Mouse (Mus musculus): ENCODE measurements around the gene C1qc.

C1qc gene

DNA sequence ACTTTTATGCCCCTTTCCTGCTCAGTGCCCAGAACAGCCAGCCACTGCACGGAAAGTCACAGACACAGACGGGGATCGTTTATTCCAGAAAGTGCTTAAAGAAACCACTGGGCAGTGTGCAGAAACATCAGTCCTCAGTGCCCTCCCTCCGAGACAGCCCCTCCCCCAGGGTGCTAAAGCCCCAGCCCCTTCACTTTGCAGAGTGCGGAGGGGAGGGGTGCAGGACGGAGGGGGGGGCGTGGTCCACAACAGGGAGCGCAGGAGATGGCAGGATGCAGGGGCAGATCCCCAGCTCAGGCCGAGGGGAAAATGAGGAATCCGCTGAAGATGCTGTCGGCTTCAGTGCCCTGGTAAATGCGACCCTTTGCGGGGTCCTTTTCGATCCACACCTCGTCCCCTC is 3.0 kb upstream of the C1qc start:
- no peak for DNase-seq (ENCODE audit: low read depth)

DNA sequence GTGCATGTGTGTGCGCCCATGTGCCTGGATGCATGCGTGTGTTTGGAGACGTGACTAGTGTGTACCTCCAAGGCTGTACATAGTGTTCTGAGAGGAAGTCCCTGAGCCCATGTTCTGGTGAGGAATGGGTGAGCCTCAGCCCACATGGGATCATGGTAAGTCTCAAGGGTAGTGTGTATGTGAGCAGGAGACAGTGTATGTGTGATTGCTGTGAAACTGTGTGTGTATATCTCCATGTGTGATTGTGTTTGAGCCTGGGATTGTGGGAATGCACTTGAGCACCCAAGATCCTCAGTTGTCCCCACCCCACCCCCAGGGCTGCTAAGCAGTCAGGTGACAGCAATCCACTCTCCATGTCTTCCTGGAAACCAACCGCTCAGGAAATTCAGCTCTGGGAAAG is 2.0 kb upstream of the C1qc start:
- no peak for DNase-seq (ENCODE audit: low read depth)

DNA sequence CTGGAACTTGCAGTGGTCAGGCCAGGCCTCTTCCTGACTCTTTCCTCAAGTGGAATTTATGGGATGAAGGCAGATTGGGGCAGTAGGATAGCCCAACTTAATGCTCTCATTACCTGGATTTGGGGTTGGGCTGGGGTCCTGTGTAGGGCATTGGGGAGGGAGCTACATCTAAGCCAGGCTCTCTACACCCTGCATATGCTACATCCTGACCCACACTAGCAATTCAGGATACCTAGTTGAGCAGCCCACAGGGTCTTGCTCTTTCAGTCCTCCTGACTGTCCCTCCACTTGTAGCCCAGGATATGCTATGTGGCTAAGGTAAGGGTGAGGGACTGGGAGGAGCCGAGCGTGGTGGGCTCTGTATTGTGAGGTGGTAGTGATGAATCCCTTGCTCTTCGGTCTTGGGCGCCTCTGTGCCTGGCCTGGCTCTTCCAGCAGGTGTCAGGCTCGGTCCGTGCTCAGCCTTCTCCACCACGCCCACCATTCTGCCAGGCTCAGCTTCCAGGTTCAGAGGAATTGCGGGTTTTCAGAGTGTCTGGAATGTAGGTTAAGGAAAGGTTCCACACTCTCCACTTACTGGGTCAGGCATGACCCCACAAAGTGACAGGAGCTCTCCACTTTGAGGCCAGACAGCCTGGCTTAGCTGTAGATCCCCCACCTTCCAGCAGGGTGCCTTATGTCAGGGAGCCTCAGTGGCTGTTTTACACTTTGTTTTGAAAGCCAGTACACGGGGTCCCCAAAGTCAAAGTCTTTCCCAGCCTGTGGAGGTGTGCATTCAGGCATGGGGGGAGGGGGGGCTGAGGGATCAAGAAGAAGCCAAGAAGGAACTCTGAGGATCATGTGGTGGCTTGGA is 1.1 kb upstream of the C1qc start:
- DNase-seq (ENCODE audit: low read depth): no peak

DNA sequence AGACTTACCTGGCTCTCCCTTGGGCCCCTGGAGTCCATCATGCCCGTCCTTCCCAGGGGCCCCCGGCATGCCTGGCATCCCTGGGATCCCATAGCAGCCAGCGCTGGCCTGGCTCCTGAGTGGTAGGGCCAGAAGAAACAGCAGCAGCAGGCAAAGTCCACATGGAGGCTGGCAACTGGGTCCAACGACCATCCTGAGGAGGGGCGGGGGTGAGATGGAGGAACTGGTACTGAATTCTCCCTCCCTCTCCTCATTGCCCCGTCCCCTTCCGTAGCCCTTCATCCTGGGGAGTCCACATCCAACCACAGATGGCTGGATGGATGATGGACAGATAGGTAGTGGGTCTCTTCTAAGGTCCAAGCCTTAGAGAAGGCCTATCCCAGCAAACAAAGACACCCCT is 494 bp downstream of the C1qc start:
- DNase-seq (ENCODE audit: low read depth): no peak

DNA sequence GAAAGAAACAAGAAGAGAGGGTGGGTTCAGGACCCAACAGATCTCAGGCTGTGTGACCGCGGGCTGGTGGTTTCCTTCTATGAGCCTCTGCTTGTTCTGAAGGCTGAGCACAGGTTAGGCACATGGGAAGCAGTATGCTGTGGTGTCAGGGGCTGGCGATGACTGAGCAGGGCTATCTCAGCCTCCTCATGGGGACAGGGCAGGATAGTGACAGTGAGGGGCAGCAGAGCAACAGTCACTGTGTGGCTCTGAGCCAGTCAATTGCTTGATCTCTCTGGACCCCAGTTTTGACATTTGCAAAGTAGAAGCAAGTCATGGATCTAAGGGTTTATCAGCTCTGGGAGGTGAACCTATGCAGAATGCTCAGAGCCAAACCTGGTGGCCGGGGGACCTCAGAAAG is 1.8 kb downstream of the C1qc start:
- no peak for DNase-seq (ENCODE audit: low read depth)

DNA sequence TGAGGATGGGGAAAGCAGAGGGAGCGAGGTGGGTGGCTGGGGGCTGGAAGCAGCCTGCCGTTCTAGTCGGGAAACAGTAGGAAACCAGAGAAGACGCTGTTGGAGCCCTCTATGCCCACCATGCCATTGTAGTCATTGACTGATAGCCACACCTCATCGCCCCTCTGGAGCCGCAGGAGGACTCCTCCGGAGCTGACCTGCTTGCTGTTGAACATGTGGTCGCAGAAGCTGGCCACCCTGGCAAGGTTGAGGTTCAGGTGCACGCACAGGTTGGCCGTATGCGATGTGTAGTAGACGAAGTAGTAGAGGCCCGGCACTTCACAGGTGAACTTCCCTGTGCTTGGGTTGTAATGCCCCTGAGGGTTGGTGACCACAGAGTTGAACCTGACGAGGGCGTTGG is 2.9 kb downstream of the C1qc start:
- DNase-seq (ENCODE audit: low read depth): no peak

DNA sequence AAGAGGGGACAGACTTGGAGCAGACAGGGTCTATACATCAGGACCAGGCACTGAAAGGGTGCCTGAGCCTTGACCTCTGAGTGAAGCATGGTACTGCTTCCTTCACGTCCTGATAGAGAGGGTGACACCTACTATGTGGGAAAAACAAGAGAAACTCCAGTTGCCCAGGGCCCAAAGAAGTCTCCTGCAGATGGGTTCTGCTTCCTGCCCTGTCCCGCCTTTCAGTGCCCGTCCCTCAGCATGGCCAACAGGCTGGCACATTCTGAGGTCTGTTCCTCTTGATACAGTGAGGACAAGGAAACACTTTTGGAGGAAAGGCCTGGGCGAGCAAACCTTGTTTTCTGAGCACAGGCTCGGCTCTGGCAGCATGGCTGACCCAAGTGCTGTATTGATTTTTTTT is 5.2 kb downstream of the C1qc start:
- no peak for DNase-seq (ENCODE audit: low read depth)

DNA sequence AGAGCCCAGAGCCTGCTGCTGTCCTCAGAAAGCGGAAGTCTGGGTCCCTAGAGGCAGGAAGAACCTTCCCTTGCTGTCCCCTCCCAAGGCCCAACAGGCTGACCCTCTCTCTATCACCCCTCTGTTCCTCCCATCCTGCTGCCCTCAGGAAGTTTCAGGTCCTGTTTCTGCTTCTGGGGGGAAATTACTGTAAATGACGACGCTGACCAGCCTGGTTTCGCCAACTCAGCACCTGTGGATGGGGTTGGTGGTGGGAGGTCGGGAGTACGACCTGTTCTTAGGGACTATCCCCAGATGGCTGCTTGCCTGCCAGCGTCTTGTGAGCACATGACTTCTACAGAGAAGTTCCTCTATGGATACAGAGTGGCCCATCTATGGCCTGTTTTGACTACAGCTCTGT is 6.8 kb downstream of the C1qc start, which contains the start of gene C1qb:
C1qb (minus strand) TSS at position 87 of the 400 bp plus-strand sequence.
- no peak for DNase-seq (ENCODE audit: low read depth)

DNA sequence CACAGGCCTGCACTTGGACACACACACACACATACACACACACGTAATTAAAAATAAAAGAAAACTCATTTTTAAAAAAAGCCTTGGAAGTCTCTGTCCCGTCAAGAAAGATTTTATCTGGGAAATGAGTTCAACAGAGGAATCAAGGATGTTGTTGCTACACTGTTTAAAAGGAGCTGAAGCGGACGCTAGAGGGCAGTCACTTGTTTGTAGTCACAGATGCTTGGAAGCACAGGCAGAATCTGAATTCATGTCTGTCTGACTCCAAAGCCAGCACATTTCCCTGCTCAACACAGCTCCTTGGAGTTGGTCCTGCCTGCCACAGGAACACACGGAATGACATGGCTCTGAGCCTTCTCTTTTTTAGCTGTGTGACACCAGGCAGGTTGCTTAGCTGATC is 14.3 kb downstream of the C1qc start:
- DNase-seq (ENCODE audit: low read depth): peak; percentile 43

DNA sequence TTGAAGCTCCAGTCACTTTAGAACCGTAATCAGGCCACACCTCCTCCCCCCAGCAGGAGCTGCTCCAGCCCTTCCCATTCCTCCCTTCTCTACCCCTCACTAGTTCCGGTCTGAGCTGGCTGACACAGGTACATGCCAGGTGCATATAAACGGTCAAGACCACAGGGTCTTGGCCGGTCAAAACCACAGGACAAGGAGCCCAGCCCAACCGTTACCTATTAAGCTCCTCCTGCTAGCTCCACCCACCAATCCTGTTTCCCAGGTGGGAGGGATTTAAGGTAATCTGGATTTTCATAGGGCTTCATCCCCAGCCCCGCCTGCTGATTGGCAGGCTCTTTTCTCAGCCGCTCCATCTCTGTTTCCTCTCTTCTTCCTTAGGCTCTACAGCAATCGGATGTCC is 14.7 kb downstream of the C1qc start:
- DNase-seq (ENCODE audit: low read depth): no peak

DNA sequence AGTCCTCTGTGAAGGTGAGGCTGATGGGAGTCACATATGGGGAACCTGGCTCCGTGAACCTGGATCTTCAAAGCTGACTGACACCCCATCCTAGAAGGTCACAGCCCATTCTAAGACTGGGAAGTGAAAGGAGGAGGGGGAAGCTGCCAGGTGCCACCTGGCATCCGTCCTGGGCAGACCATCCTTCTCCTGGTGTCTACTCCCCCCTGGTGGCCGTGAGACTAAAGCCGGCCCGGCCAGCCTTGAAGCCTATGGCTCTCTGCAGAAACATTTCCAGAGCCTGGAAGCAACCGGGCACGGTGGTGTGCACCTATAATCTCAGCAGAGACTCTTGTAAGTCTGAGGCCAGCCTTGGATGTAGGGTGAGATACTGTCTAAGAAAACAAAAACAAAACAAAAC is 15.9 kb downstream of the C1qc start:
- DNase-seq (ENCODE audit: low read depth): peak; percentile 28

DNA sequence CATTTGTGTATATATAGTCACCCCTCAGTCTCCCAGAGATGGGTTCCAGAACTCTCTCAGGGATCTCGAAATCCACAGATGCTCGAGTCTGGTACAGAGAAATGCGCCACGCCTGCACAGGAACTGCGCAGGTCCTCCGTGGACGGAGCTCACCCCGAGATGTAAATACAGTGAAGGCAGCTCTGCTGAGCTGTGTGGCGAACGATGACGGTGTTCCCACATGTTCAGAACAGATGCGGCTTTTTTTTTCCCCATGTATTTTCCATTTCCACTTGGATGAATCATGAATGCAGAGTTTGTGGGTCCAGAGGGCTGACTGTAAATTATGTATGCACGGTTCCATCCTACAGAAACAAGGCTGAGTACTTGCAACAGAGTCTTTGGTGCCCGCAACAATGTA is 17.9 kb downstream of the C1qc start:
- no peak for DNase-seq (ENCODE audit: low read depth)

DNA sequence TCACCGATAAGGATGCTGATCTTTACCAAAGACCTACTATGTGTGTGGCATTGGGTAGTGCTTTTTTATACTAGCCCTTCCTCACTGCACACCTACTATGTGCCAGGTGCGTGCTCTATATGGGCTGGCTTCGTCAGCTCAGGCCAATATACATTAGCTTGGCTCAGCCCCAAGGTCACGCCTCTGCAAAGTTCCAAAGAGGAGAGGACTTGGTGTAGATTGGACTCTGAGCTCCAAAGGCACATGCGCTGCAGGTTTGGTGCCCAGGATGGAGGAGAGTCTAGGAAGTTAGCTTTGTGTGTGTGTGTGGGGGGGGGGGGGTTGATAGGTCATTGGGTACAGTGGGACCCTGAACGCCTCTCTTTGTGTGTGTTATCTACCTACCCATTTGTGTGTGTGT is 24.5 kb downstream of the C1qc start:
- DNase-seq (ENCODE audit: low read depth): no peak

DNA sequence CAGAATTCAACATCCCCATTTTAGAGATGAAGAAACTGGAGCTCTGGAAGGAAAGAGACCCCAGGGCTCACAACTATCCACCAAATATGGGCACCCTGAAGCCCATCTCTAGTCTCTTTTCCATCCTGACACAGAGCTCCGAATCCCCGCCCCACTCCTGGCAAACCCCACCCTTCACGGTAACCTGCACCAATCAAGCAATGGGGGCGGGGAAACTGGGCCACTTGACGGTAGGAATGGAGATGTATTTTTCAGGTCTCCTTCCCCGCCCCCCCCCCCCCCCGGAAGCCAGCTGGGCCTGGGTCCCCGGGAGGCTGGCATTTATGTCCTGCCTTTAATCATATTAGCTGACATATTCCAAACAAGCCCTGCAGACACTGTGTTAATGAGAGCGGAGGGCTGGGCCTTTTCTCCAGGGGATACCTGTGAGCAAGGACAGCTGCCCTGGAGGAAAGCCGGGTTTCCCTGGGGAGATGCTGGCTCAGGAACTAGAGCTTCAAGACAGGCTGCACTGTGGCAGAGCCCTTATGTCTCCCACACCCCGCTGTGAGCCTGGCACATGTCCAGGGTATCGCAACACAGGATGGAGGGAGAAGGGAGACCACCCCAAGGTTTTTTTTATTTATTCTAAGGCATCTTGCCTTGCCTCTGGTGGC is 25.0 kb downstream of the C1qc start:
- no peak for DNase-seq (ENCODE audit: low read depth)

DNA sequence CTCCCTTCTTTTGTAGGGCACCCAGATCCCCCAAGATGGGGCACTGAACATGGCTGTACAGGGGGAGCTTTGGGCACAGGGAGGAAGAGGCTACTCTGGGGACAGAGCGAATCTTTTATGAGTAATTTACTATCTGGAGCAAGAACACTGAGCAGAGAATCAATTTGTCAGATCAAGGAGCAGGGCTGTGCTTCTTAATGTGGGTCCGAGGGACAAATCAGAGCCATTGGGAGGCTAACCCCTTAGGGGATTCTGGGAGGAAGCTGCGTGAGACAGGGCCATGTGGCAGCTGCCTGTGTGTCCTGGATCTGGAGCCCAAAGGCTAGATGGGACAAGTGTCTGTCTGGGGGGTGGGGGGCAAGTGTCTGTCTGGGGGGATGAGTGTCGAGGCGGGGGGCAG is 27.3 kb downstream of the C1qc start:
- no peak for DNase-seq (ENCODE audit: low read depth)

DNA sequence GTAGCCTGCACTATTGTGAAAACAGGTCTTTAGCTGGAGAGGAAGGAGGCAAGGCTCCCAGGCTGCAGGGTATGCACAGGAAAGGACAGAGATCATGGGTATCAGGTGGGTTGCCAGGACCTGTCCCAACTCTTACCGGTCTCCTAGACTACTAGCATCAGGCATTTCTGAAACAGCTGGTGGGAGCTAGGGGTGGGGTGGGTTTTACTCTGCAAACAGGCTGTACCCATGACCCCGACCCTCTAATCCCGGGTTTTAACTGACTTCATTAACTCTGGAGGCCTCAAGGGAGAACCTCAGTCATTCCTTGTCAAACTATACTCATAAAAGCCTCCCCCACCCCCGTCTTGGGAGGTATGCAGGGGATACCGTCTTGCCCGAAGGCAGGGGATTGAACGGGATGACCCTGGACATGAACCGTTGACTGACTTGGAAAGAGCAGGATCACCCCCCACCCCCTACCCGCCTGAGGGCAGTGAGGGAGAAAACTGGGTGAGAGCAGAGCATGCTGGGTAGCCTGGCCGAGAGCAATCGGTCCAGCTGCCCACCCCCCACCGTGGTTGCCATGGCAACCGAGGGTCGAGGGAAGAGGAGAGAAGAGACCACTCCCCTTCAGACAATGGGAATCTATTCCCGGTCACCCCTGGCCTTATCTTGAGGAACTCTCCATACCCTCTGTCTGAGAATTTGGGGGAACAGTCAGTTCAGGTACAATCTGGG is 28.0 kb downstream of the C1qc start:
- no peak for DNase-seq (ENCODE audit: low read depth)

DNA sequence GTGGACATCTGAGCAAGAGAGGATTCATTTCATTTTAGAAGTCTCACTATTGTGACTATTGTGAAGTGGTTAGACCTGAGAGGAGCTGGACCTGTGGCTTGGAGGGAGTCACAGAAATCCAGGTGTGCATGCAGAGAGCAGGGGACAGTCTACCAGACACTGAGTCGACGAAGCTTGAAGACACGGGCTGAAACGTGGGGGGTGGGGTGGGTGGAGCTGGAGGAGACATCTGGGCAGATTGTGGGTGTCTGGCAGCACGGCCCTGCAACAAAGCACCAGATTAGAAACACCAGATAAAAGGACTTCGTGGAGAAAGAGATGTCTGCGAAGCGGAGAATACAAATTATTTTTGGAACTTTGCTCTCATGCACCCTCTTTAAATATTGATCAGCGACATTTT is 29.3 kb downstream of the C1qc start:
- no peak for DNase-seq (ENCODE audit: low read depth)

DNA sequence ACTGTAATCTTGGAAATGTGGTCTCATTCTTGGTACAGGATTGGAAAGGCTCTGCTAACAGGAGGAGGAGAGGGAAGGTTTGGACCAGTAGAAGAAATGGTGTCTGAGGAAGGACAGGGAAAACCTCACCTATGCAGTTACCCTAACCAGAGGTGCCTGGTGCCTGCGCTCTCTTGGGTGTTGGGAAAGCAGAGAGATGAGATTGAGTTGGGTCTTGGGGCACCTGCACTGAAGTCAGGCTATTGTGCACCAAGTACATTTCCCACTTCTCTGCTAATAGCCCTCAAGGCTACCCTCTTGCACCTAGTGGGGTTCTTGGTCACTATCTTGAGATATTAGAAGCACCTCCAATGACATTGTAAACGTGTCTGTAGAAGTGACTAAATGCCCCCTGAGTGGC is 30.5 kb downstream of the C1qc start:
- DNase-seq (ENCODE audit: low read depth): no peak

DNA sequence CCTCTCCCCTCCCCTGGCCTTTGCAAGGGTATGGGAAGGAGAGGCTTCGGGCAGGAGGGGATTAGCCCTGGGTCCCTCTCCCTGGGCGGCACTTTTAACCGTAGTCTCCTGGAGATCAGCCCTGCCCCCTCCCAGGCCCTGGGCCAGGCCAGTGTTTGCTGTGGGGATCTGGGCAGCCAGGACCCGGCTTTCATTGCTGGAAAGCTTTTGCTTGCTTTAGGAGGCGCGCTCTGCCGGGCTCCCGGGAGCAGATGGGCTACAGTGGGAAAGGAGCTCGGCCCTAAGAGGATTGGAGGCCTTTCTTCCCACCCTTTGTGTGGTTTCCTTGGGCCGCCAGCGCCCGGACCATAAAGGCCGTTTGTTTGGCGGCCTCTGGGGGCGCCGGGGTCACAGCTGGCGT is 31.1 kb downstream of the C1qc start:
- DNase-seq (ENCODE audit: low read depth): no peak

DNA sequence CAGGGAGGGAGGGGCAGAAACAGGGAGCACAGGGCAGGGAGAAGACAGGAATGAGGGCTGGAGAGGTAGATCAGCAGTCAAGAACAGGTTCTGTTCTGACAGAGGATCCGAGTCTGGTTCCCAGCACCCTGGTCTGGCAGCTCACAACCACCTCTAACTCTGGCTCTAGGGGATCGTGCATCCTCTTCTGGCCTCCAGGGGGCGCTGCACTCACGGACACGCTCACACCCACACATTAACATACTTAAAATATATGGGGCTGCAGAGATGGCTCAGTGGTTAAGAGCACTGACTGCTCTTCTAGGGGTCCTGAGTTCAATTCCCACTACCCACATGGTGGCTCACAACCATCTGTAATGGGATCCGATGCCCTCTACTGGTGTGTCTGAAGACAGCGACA is 32.8 kb downstream of the C1qc start:
- DNase-seq (ENCODE audit: low read depth): peak; percentile 7

DNA sequence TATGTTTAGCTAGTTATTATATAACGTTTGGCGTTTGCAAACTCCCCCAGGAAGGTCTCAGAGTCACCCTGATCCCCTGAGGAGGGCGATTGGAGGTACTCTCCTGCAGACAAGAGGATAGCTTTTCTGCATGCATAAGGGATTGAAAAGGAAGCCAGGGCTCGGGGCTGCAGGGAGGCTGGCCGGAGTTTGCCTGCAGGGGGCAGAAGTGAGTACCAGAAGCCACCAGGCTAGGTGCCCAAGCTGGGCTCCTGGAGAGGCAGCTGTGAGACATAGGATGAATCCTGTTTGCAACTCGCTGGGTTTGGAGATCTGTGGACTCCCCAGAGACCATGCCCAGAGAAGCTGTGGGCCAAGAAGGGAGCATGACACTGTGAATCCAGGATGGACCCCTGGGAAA is 37.8 kb downstream of the C1qc start:
- no peak for DNase-seq (ENCODE audit: low read depth)

DNA sequence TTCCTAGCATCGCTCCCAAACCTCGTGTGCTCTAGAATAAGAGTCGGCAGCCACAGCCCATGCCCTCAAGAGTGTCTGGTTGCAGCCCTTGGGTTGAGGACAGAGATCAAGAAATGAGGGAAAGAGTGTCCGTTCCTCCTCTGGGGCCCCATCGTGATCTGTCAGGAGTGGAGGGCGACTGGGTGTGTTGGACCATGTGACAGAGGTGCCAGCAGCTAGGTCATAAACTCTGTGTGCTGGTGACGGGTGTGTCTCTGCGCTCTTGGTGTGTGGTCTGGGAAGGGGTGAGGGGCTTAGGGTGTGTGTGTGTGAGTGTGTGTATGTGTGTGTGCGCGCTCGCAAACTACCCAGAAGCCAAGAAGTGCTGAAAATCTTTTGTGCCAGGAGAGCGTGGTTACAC is 39.9 kb downstream of the C1qc start:
- DNase-seq (ENCODE audit: low read depth): no peak

DNA sequence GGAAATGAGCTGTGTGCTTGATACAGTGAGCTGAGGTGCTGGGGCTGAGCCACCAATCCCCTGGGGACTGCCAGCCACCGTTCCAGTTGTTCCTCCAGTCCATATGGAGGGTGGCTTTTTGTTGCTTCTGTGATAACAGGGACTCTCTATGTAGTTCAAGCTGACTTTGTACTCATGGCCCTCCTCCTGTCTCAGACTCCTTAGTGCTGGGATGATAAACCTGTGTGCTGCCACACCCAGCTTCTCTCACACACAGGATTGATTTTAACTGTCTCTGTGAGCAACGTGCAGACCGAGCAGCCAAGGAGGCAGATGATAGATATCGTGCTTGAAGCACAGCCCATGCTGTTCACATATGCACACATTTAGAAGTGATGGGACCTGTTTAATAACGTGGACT is 40.7 kb downstream of the C1qc start:
- DNase-seq (ENCODE audit: low read depth): no peak
